Mouse (Mus musculus) G1E (cell line): ENCODE measurements around the gene Slc8b1. TPM values are rescaled to one million over a fixed set of nuclear protein-coding genes. Genes with fewer than 3 reads are reported as not detected.
A peak's percentile ranks its signal among the peaks of the same experiment; 100 is the strongest.

Source experiments
- ATAC-seq: 2 replicates; pipeline ENCODE4 v1.8.0; 2016; ENCODE audit warnings: mild to moderate bottlenecking; ENCODE audit not compliant: insufficient number of reproducible peaks, poor library complexity, low FRiP score, severe bottlenecking; ENCODE audit errors: extremely low read depth
- DNase-seq: peaks from one replicate; pipeline ENCODE4 v3.0.0; 2012; ENCODE audit warnings: low spot score
- H3K27me3 ChIP-seq: 2 replicates; pipeline ENCODE4 v1.6.1; 2012; ENCODE audit warnings: mild to moderate bottlenecking, low read length, inconsistent platforms; ENCODE audit not compliant: insufficient read depth
- H3K36me3 ChIP-seq: replicated peaks from 2 replicates; pipeline ENCODE3; 2012; ENCODE audit warnings: mild to moderate bottlenecking, inconsistent platforms
- H3K4me1 ChIP-seq: 2 replicates; pipeline ENCODE4 v1.6.1; 2012; ENCODE audit warnings: low read depth, low read length, inconsistent platforms, mixed read lengths; ENCODE audit not compliant: insufficient read depth
- H3K4me3 ChIP-seq: 2 replicates; pipeline ENCODE4 v1.5.1; 2012; ENCODE audit warnings: low read depth, mild to moderate bottlenecking, inconsistent platforms, low read length, moderate library complexity, mixed read lengths
- H3K9me3 ChIP-seq: replicated peaks from 2 replicates; pipeline ENCODE4 v1.6.1; 2012; ENCODE audit warnings: inconsistent platforms
- CTCF ChIP-seq: IDR thresholded peaks from 2 replicates; pipeline ENCODE4 v1.5.1; 2012; ENCODE audit warnings: low read depth, low read length, inconsistent platforms, mixed read lengths
- GATA1 ChIP-seq: IDR thresholded peaks from 2 replicates; pipeline ENCODE4 v1.6.1; 2012; ENCODE audit warnings: borderline replicate concordance, low read length, inconsistent platforms, mixed read lengths
- GATA2 ChIP-seq: IDR thresholded peaks from 2 replicates; pipeline ENCODE4 v1.6.1; 2012; ENCODE audit warnings: low read depth, low read length, inconsistent platforms, borderline replicate concordance
- POLR2AphosphoS5 ChIP-seq: IDR thresholded peaks from 2 replicates; pipeline ENCODE4 v1.6.1; 2012; ENCODE audit warnings: low read depth, low read length, inconsistent platforms; ENCODE audit not compliant: insufficient replicate concordance
- TAL1 ChIP-seq: conservative IDR thresholded peaks from 2 replicates; pipeline ENCODE4 v1.6.1; 2012; ENCODE audit warnings: low read depth, low read length, inconsistent platforms, mixed read lengths
- polyA plus RNA-seq: library from polyadenylated mRNA; stranded (reverse); fragments of >175 nt; gene quantifications from 2 replicates; pipeline ENCODE4 v1.2.3, GENCODE M21; 2012
- total RNA-seq, 2 experiments: library from RNA; stranded (forward) in 1 of 2; stranded (reverse) in 1 of 2; fragments of 200-1000 nt in 1 of 2; fragments of >200 nt in 1 of 2; fragmentation: Nextera tagmentation in 1 of 2; gene quantifications; 2 replicates each; pipeline ENCODE4 v1.2.3; 2014 to 2017

Slc8b1 gene
- total and polyA plus RNA-seq, 3 experiments = 3.4 to 5.3 (median 3.7) TPM

GRCm38 (mm10) chr5:120511643-120512220 is 764 bp downstream of the Slc8b1 start:
- ATAC-seq (no peak), DNase-seq (no peak)
- H3K27me3 ChIP-seq = peaks cover 15% of the 10 kb centered on the region
- TF ChIP-seq GATA1 = no peak
- no peak for TF ChIP-seq GATA2
- TF ChIP-seq TAL1 = no peak
- no peak for TF ChIP-seq POLR2AphosphoS5
- TF ChIP-seq CTCF = no peak
- H3K4me3 ChIP-seq = peak overlapping the region; percentile 74
- H3K36me3 ChIP-seq = peaks cover 21% of the 10 kb centered on the region
- H3K4me1 ChIP-seq = peaks cover 54% of the 10 kb centered on the region
- peaks cover 3% of the 10 kb centered on the region for H3K9me3 ChIP-seq

- DNase-seq = no peak
- Histone ChIP-seq H3K4me3 (no peak overlapping the region), H3K4me1 (peaks cover 67% of the 10 kb centered on the region), H3K27me3 (peaks cover 10% of the 10 kb centered on the region), H3K36me3 (peaks cover 23% of the 10 kb centered on the region), H3K9me3 (peaks cover 3% of the 10 kb centered on the region)
- TF ChIP-seq TAL1 (no peak), POLR2AphosphoS5 (no peak), GATA2 (no peak), GATA1 (no peak), CTCF (no peak)
- no peak for ATAC-seq
These were observed 2.1 kb downstream of the Slc8b1 start for GRCm38 (mm10) chr5:120512911-120513555.

- Histone ChIP-seq H3K9me3 (peaks cover 3% of the 10 kb centered on the region), H3K27me3 (peaks cover 4% of the 10 kb centered on the region), H3K36me3 (peaks cover 23% of the 10 kb centered on the region), H3K4me1 (peaks cover 67% of the 10 kb centered on the region), H3K4me3 (no peak overlapping the region)
- no peak for ATAC-seq
- TF ChIP-seq GATA2 (no peak), POLR2AphosphoS5 (no peak), CTCF (no peak), TAL1 (no peak), GATA1 (no peak)
- DNase-seq = no peak
These were observed 3.2 kb downstream of the Slc8b1 start for GRCm38 (mm10) chr5:120514031-120514677.

- H3K4me1 ChIP-seq = peaks cover 67% of the 10 kb centered on the region
- TF ChIP-seq CTCF (no peak), GATA1 (no peak), TAL1 (no peak), GATA2 (no peak), POLR2AphosphoS5 (no peak)
- DNase-seq = no peak
- no peaks in the 10 kb centered on the region for H3K9me3 ChIP-seq
- H3K4me3 ChIP-seq = no peak overlapping the region
- H3K36me3 ChIP-seq = peaks cover 27% of the 10 kb centered on the region
- no peak for ATAC-seq
- no peaks in the 10 kb centered on the region; the same call in 1 of the 2 replicates for H3K27me3 ChIP-seq
These were observed 3.8 kb downstream of the Slc8b1 start for GRCm38 (mm10) chr5:120514754-120515153.

- peaks cover 32% of the 10 kb centered on the region for H3K36me3 ChIP-seq
- TF ChIP-seq GATA2 = no peak
- TF ChIP-seq GATA1 = no peak
- no peak for TF ChIP-seq TAL1
- no peak for TF ChIP-seq POLR2AphosphoS5
- no peak for TF ChIP-seq CTCF
- H3K9me3 ChIP-seq = no peaks in the 10 kb centered on the region
- DNase-seq (no peak), ATAC-seq (no peak)
- peaks cover 65% of the 10 kb centered on the region for H3K4me1 ChIP-seq
- no peak overlapping the region for H3K4me3 ChIP-seq
- H3K27me3 ChIP-seq = no peaks in the 10 kb centered on the region; the same call in 1 of the 2 replicates
These were observed 4.5 kb downstream of the Slc8b1 start for GRCm38 (mm10) chr5:120515451-120515850.
